Mouse (Mus musculus) lung, embryonic 16.5 days (tissue): ENCODE data around the gene Zfp84. TPM values are rescaled to one million over a fixed set of nuclear protein-coding genes. Genes with fewer than 3 reads are reported as not detected.

ENCODE experiments used
- ATAC-seq: fragments of 200-750 bp; cut with Nextera tagmentation; 2 replicates; pipeline ENCODE4 v1.8.0; 2017; ENCODE audit warnings: low read depth, mild to moderate bottlenecking, moderate library complexity
- H3K27ac ChIP-seq: fragments of 300-500 bp; sonication (generic); 2 replicates; pipeline ENCODE4 v1.5.1; 2014; ENCODE audit warnings: mild to moderate bottlenecking, control low read depth, low read length
- H3K27me3 ChIP-seq: fragments of 300-500 bp; sonication (generic); 2 replicates; pipeline ENCODE4 v1.6.1; 2014; ENCODE audit warnings: low read depth, low read length, mixed read lengths; ENCODE audit not compliant: control insufficient read depth, insufficient read depth
- H3K36me3 ChIP-seq: fragments of 300-500 bp; sonication (generic); 2 replicates; pipeline ENCODE4 v1.6.1; 2014; ENCODE audit warnings: low read length; ENCODE audit not compliant: control insufficient read depth, insufficient read depth
- H3K4me1 ChIP-seq: fragments of 300-500 bp; sonication (generic); replicated peaks from 2 replicates; pipeline ENCODE4 v1.6.1; 2014; ENCODE audit warnings: low read length, mixed read lengths; ENCODE audit not compliant: control insufficient read depth, insufficient read depth
- H3K4me2 ChIP-seq: fragments of 300-500 bp; sonication (generic); 2 replicates; pipeline ENCODE4 v1.6.1; 2014; ENCODE audit warnings: low read depth, low read length, control low read depth
- H3K4me3 ChIP-seq: fragments of 300-500 bp; sonication (generic); 2 replicates; pipeline ENCODE4 v1.5.1; 2014; ENCODE audit warnings: mild to moderate bottlenecking, low read length, control low read depth
- H3K9ac ChIP-seq: fragments of 300-500 bp; sonication (generic); 2 replicates; pipeline ENCODE4 v1.6.1; 2014; ENCODE audit warnings: low read length, control low read depth
- H3K9me3 ChIP-seq: fragments of 300-500 bp; sonication (generic); 2 replicates; pipeline ENCODE4 v1.6.1; 2016; ENCODE audit warnings: low read length; ENCODE audit not compliant: control insufficient read depth
- WGBS: fragments of 180-500 bp; shearing (Covaris S2); extraction: QIAGEN DNeasy Blood & Tissue Kit; methylation state at CpG from one replicate; pipeline ENCODE4 v1.1.7; 2014; 5-methylcytosine and 5-hydroxymethylcytosine counted together
- microRNA counts: library from miRNA; unstranded; fragments of <30 nt; microRNA quantifications from one replicate; lab custom pipeline; 2016
- microRNA-seq: library from miRNA; unstranded; fragments of <30 nt; microRNA quantifications from one replicate; pipeline ENCODE4, GENCODE M21; 2016
- polyA plus RNA-seq: library from polyadenylated mRNA; unstranded; fragments of >200 nt; fragmentation: Nextera tagmentation; extraction: Ambion mirVana; gene quantifications from 2 replicates; pipeline ENCODE4 v1.2.1, GENCODE M21; 2015

Zfp84 gene
- polyA plus RNA-seq, 1 experiment from 2014 or later, result 12.8 TPM

GRCm38 (mm10) chr7:29812244-29812643, 43.9 kb downstream of the Zfp84 start:
- Histone ChIP-seq H3K4me2 (no peak overlapping the region), H3K9me3 (no peaks in the 10 kb centered on the region; the same call in 1 of the 2 replicates), H3K36me3 (no peaks in the 10 kb centered on the region), H3K27ac (no peak overlapping the region), H3K27me3 (no peaks in the 10 kb centered on the region), H3K9ac (no peak overlapping the region), H3K4me3 (no peak overlapping the region), H3K4me1 (peaks cover 15% of the 10 kb centered on the region)
- WGBS, result 95% methylated on average over 1 of the region's 1 CpGs
- ATAC-seq, result no peak

DNA sequence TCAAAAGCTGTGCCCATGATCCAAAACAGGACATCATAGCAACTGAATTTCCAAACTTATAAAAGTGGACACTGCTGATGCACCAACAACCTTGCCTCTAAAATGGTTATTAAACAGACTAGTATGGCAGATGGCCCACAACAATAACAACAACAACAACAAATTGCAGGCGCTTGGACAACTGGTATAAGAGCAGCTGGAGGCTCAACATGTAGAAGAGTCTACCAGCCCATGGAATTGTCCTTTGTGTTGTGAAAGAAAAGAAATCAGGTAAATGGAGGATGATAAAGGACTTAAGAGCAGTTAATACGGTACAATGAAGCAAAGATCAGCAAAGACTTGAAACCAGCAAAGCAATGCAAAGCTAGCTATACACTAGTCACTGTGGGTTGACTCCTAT, 46.0 kb downstream of the Zfp84 start:
- H3K4me2 ChIP-seq, result no peak overlapping the region

DNA sequence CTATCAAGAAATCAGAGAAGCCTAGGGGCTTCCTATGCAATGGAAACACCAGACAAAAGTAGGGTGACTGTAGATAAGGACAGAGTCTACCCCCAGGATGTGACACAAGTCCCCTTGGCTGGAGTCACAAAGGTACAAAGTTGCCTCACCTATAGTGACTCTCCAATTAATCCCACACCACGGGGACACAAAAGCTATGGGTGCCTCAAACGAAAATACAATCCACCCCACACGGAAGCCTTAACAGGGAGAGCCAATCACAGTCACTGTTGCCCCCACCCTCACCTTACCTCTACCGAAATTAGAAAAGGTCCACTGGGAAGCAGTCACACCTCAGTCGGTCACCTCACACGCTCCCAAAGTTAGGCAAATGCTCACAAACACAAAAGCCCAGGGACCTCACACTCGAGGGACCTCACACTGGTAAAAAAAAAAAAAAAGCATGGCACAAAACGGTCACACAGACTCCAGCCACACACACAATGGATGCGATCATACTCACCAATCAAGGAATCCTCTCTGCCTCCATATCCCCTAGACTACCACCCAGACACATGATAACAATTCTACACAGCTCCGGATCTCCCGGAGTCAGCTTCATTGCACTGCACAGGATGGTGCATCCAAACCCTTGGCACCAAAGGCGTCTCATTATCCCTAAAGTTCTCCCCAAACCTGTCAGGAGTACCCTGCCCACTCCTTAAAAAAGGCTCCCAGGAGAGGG, 46.9 kb downstream of the Zfp84 start:
- ATAC-seq, result peak; percentile 15
- H3K27ac ChIP-seq, result peak overlapping the region; percentile 43
- no peaks in the 10 kb centered on the region for H3K27me3 ChIP-seq
- H3K9me3 ChIP-seq, result no peaks in the 10 kb centered on the region
- H3K36me3 ChIP-seq, result no peaks in the 10 kb centered on the region
- H3K4me3 ChIP-seq, result peak overlapping the region; percentile 83
- peak overlapping the region; percentile 74 for H3K9ac ChIP-seq
- H3K4me1 ChIP-seq, result peaks cover 24% of the 10 kb centered on the region
- WGBS, result 3% methylated on average over 12 of the region's 12 CpGs
- H3K4me2 ChIP-seq, result peak overlapping the region; percentile 75

More for the DNA sequence above, 46.0 kb downstream of the Zfp84 start:
- H3K9me3 ChIP-seq, result no peaks in the 10 kb centered on the region
- no peak overlapping the region for H3K27ac ChIP-seq
- H3K36me3 ChIP-seq, result no peaks in the 10 kb centered on the region
- ATAC-seq, result no peak
- H3K9ac ChIP-seq, result no peak overlapping the region
- no peak overlapping the region for H3K4me3 ChIP-seq
- peaks cover 21% of the 10 kb centered on the region for H3K4me1 ChIP-seq
- 85% methylated on average over 2 of the region's 2 CpGs for WGBS
- H3K27me3 ChIP-seq, result no peaks in the 10 kb centered on the region

DNA sequence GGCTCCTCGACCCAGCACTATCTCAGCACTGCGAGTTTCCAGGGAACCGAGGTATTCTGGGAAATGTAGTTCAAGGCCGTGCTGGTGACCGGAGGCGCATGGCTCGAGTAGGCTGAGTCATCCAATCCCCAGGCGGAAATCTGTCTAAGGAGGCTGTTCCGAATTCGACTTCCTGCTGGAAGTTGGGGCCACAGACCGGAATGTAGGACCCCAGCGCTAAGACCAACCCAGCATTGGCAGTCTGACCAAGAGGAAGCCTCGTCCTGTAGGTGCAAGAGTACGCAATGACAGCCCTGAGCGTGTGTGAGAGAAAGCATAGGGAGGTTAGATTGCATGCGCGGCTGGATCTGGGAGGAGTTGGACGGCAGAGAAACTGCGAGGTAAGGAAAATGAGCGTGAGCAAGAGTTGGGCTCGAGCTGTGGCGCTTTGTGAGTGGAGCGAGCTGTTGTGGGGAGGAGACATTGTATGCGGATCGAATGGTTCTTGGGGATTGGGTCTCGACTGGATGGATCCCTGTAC, 47.6 kb downstream of the Zfp84 start, which contains the start of gene Zfp790:
Zfp790 (plus strand) TSS at position 205 of the 520 bp plus-strand sequence.
- Histone ChIP-seq H3K4me3 (peak within 1 kb of the TSS; percentile 83), H3K4me2 (peak within 1 kb of the TSS; percentile 75), H3K27ac (peak within 1 kb of the TSS; percentile 96), H3K4me1 (peaks cover 24% of the 10 kb centered on the region), H3K36me3 (no peaks in the 10 kb centered on the region), H3K9me3 (no peaks in the 10 kb centered on the region), H3K9ac (peak within 1 kb of the TSS; percentile 83), H3K27me3 (no peaks in the 10 kb centered on the region)
- peak; percentile 95 for ATAC-seq
- WGBS, result under 1% methylated on average over 26 of the region's 26 CpGs

GRCm38 (mm10) chr7:29818619-29819254, 50.4 kb downstream of the Zfp84 start:
- peak overlapping the region; percentile 67 for H3K4me3 ChIP-seq
- ATAC-seq, result peak; percentile 64
- H3K4me2 ChIP-seq, result peak overlapping the region; percentile 67
- peak overlapping the region; percentile 75 for H3K9ac ChIP-seq
- peak overlapping the region; percentile 32; the same call in 1 of the 2 replicates for H3K27ac ChIP-seq
- no peaks in the 10 kb centered on the region for H3K36me3 ChIP-seq
- H3K9me3 ChIP-seq, result no peaks in the 10 kb centered on the region
- no peaks in the 10 kb centered on the region for H3K27me3 ChIP-seq
- 4% methylated on average over 12 of the region's 12 CpGs for WGBS
- peaks cover 24% of the 10 kb centered on the region for H3K4me1 ChIP-seq

GRCm38 (mm10) chr7:29828001-29828400, 59.6 kb downstream of the Zfp84 start:
- WGBS, result 82% methylated on average over 12 of the region's 12 CpGs
- H3K36me3 ChIP-seq, result peaks cover 47% of the 10 kb centered on the region

More at GRCm38 (mm10) chr7:29828001-29828400, 59.6 kb downstream of the Zfp84 start:
- H3K4me3 ChIP-seq, result no peak overlapping the region
- H3K27me3 ChIP-seq, result no peaks in the 10 kb centered on the region
- no peak overlapping the region for H3K27ac ChIP-seq
- no peak overlapping the region for H3K9ac ChIP-seq
- peaks cover 6% of the 10 kb centered on the region; the same call in 1 of the 2 replicates for H3K9me3 ChIP-seq
- H3K4me2 ChIP-seq, result no peak overlapping the region
- no peak for ATAC-seq
- no peaks in the 10 kb centered on the region for H3K4me1 ChIP-seq

MicroRNAs within 50 kb of the gene (microRNA counts, 519-probe panel; counts per million panel counts)
- microRNA mmu-miR-1964 (lab: Ali Mortazavi, UCI), result 1,473 counts per million, percentile 20 among the panel's probes with 10 or more counts

Small RNA genes lying within 50 kb of the gene (microRNA-seq; reads per million reads assigned to microRNA genes)
- 3.8 reads per million, percentile 13 among the genes with 10 or more reads in this experiment for gene Mir1964

Other genes starting within 250 kb of the Zfp84 start
- 21.6 and 21.8 TPM in 2 replicates for gene Sipa1l3, start 249.9 kb upstream of the Zfp84 start, polyA plus RNA-seq
- 0.14 TPM in 1 of 2 replicates, not detected in the other for gene Catsperg2, start 41.5 kb upstream of the Zfp84 start, polyA plus RNA-seq
- 6.4 and 6.9 TPM in 2 replicates for gene Zfp30, start 15.4 kb downstream of the Zfp84 start, polyA plus RNA-seq
- 15.6 and 16.0 TPM in 2 replicates for gene Zfp790, start 47.6 kb downstream of the Zfp84 start, polyA plus RNA-seq
- 4.9 and 5.0 TPM in 2 replicates for gene Zfp940, start 85.1 kb downstream of the Zfp84 start, polyA plus RNA-seq
- 6.7 and 8.2 TPM in 2 replicates for gene Zfp420, start 91.4 kb downstream of the Zfp84 start, polyA plus RNA-seq
- 9.3 and 9.7 TPM in 2 replicates for gene Zfp27, start 138.0 kb downstream of the Zfp84 start, polyA plus RNA-seq
- gene Zfp383, start 139.7 kb downstream of the Zfp84 start, polyA plus RNA-seq, result 4.4 and 4.6 TPM in 2 replicates
- 9.5 and 9.9 TPM in 2 replicates for gene Zfp74, start 185.5 kb downstream of the Zfp84 start, polyA plus RNA-seq
- 12.3 and 13.8 TPM in 2 replicates for gene Zfp568, start 215.4 kb downstream of the Zfp84 start, polyA plus RNA-seq